Mouse (Mus musculus): ENCODE results near the gene Atg4b. TPM values are rescaled to one million over a fixed set of nuclear protein-coding genes. Genes with fewer than 3 reads are reported as not detected.
"Not testable (repeated sequence)": the region's sequence is repeated elsewhere in the genome, so short reads cannot be mapped to it uniquely, and the experiment has no call there.

Gene Atg4b
- total and polyA plus RNA-seq, 3 experiments: 6.9 to 91.0 (median 78.9) TPM

DNA sequence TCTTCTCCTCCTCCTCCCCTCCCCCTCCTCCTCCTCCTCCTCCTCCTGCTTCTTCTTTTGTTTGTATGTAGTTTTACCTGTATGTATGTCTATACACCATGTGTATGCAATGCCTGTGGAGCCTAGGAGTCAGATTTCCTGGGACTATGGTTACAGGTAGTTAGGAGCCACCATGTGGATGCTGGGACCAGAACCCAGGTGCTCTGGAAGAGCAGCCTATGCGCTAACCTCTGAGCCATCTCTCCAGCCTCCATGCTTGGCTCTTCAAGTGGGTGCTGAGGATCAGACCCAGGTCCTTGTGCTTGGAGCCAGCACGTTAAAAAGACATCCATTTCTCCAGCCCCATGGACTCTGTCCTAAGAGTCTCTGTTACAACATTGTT lies 85.2 kb downstream of the Atg4b start:
- no peak overlapping the region for H3K4me3 ChIP-seq (ENCODE audit: low read depth, low read length)
- ATAC-seq (ENCODE audit: extremely low read depth, insufficient number of reproducible peaks, low FRiP score, poor library complexity, severe bottlenecking) (no peak), DNase-seq (ENCODE audit: low spot score) (no peak)
- no peak for TF ChIP-seq CTCF (IDR thresholded peaks at IDR 0.05; ENCODE audit: low read depth, low read length)
- no peak for TF ChIP-seq GATA2 (IDR thresholded peaks at IDR 0.05; ENCODE audit: borderline replicate concordance, low read depth, low read length)
- no peak for TF ChIP-seq TAL1 (conservative IDR thresholded peaks at IDR 0.05; ENCODE audit: low read depth, low read length)
- TF ChIP-seq GATA1 (IDR thresholded peaks at IDR 0.05; ENCODE audit: borderline replicate concordance, low read length): no peak
- no peak for TF ChIP-seq POLR2AphosphoS5 (IDR thresholded peaks at IDR 0.05; ENCODE audit: insufficient replicate concordance, low read depth, low read length)
- H3K9me3 ChIP-seq (replicated peaks): no peaks in the 10 kb centered on the region
- peaks cover 46% of the 10 kb centered on the region for H3K36me3 ChIP-seq (replicated peaks)
- H3K4me1 ChIP-seq (ENCODE audit: insufficient read depth, low read depth, low read length): peaks cover 10% of the 10 kb centered on the region
- no peaks in the 10 kb centered on the region for H3K27me3 ChIP-seq (ENCODE audit: insufficient read depth, low read length)

- ATAC-seq (ENCODE audit: extremely low read depth, insufficient number of reproducible peaks, low FRiP score, poor library complexity, severe bottlenecking) (no peak), DNase-seq (ENCODE audit: low spot score) (peak; percentile 0)
- TF ChIP-seq CTCF (IDR thresholded peaks at IDR 0.05; ENCODE audit: low read depth, low read length): no peak
- no peak for TF ChIP-seq POLR2AphosphoS5 (IDR thresholded peaks at IDR 0.05; ENCODE audit: insufficient replicate concordance, low read depth, low read length)
- TF ChIP-seq GATA1 (IDR thresholded peaks at IDR 0.05; ENCODE audit: borderline replicate concordance, low read length): no peak
- no peak for TF ChIP-seq TAL1 (conservative IDR thresholded peaks at IDR 0.05; ENCODE audit: low read depth, low read length)
- TF ChIP-seq GATA2 (IDR thresholded peaks at IDR 0.05; ENCODE audit: borderline replicate concordance, low read depth, low read length): no peak
- Histone ChIP-seq H3K36me3 (replicated peaks) (peaks cover 46% of the 10 kb centered on the region), H3K4me1 (ENCODE audit: insufficient read depth, low read depth, low read length) (peaks cover 10% of the 10 kb centered on the region), H3K4me3 (ENCODE audit: low read depth, low read length) (no peak overlapping the region), H3K27me3 (ENCODE audit: insufficient read depth, low read length) (no peaks in the 10 kb centered on the region), H3K9me3 (replicated peaks) (no peaks in the 10 kb centered on the region)
Measured at GRCm38 (mm10) chr1:93837335-93837734, 86.0 kb downstream of the Atg4b start.

- H3K27me3 ChIP-seq (ENCODE audit: insufficient read depth, low read length); H3K4me1 ChIP-seq (ENCODE audit: insufficient read depth, low read depth, low read length); H3K4me3 ChIP-seq (ENCODE audit: low read depth, low read length); ATAC-seq (ENCODE audit: extremely low read depth, insufficient number of reproducible peaks, low FRiP score, poor library complexity, severe bottlenecking); DNase-seq (ENCODE audit: low spot score); H3K9me3 ChIP-seq (replicated peaks): not testable (repeated sequence)
- peaks cover 41% of the 10 kb centered on the region for H3K36me3 ChIP-seq (replicated peaks)
Measured at GRCm38 (mm10) chr1:93838569-93838968, 87.3 kb downstream of the Atg4b start.

Other genes starting within 250 kb of the Atg4b start
- gene Farp2, start 239.4 kb upstream of the Atg4b start, total RNA-seq (2014; fragmentation: Nextera tagmentation): 25.9 and 28.1 TPM in 2 replicates
- 4.9 and 5.4 TPM in 2 replicates for gene Farp2, start 239.4 kb upstream of the Atg4b start, total RNA-seq (2017)
- 1.2 and 1.6 TPM in 2 replicates for gene Farp2, start 239.4 kb upstream of the Atg4b start, polyA plus RNA-seq (2012)
- 102 and 116 TPM in 2 replicates for gene Stk25, start 92.8 kb upstream of the Atg4b start, total RNA-seq (2014; fragmentation: Nextera tagmentation)
- 64.8 and 72.8 TPM in 2 replicates for gene Stk25, start 92.8 kb upstream of the Atg4b start, total RNA-seq (2017)
- gene Stk25, start 92.8 kb upstream of the Atg4b start, polyA plus RNA-seq (2012): 19.6 and 23.4 TPM in 2 replicates
- not detected in 2 replicates for gene Bok, start 65.8 kb upstream of the Atg4b start, total RNA-seq (2014; fragmentation: Nextera tagmentation)
- 0.41 TPM in 1 of 2 replicates, not detected in the other for gene Bok, start 65.8 kb upstream of the Atg4b start, total RNA-seq (2017)
- gene Bok, start 65.8 kb upstream of the Atg4b start, polyA plus RNA-seq (2012): not detected in 2 replicates
- gene Thap4, start 3.4 kb downstream of the Atg4b start, total RNA-seq (2014; fragmentation: Nextera tagmentation): 30.3 and 39.4 TPM in 2 replicates
- gene Thap4, start 3.4 kb downstream of the Atg4b start, total RNA-seq (2017): 27.9 and 31.2 TPM in 2 replicates
- gene Thap4, start 3.4 kb downstream of the Atg4b start, polyA plus RNA-seq (2012): 60.1 and 71.1 TPM in 2 replicates
- 291 and 319 TPM in 2 replicates for gene Dtymk, start 50.4 kb downstream of the Atg4b start, total RNA-seq (2014; fragmentation: Nextera tagmentation)
- gene Dtymk, start 50.4 kb downstream of the Atg4b start, total RNA-seq (2017): 414 and 485 TPM in 2 replicates
- gene Dtymk, start 50.4 kb downstream of the Atg4b start, polyA plus RNA-seq (2012): 129 and 148 TPM in 2 replicates
- 21.4 and 43.3 TPM in 2 replicates for gene Ing5, start 52.5 kb downstream of the Atg4b start, total RNA-seq (2014; fragmentation: Nextera tagmentation)
- gene Ing5, start 52.5 kb downstream of the Atg4b start, total RNA-seq (2017): 32.0 and 41.4 TPM in 2 replicates
- 1.6 and 3.4 TPM in 2 replicates for gene Ing5, start 52.5 kb downstream of the Atg4b start, polyA plus RNA-seq (2012)
- gene D2hgdh, start 73.4 kb downstream of the Atg4b start, total RNA-seq (2014; fragmentation: Nextera tagmentation): 15.0 and 21.4 TPM in 2 replicates
- gene D2hgdh, start 73.4 kb downstream of the Atg4b start, total RNA-seq (2017): 11.8 and 14.7 TPM in 2 replicates
- 2.3 and 3.4 TPM in 2 replicates for gene D2hgdh, start 73.4 kb downstream of the Atg4b start, polyA plus RNA-seq (2012)
- gene Gal3st2, start 109.8 kb downstream of the Atg4b start, total RNA-seq (2014; fragmentation: Nextera tagmentation): not detected in 2 replicates
- gene Gal3st2, start 109.8 kb downstream of the Atg4b start, total RNA-seq (2017): not detected in 2 replicates
- gene Gal3st2, start 109.8 kb downstream of the Atg4b start, polyA plus RNA-seq (2012): not detected in 2 replicates
- 1.1 TPM in 1 of 2 replicates, not detected in the other for gene Gal3st2b, start 166.8 kb downstream of the Atg4b start, total RNA-seq (2014; fragmentation: Nextera tagmentation)
- 0.22 TPM in 1 of 2 replicates, not detected in the other for gene Gal3st2b, start 166.8 kb downstream of the Atg4b start, total RNA-seq (2017)
- not detected in 2 replicates for gene Gal3st2b, start 166.8 kb downstream of the Atg4b start, polyA plus RNA-seq (2012)
- gene Gal3st2c, start 239.0 kb downstream of the Atg4b start, total RNA-seq (2014; fragmentation: Nextera tagmentation): 0.39 TPM in 1 of 2 replicates, not detected in the other
- 0.11 and 0.12 TPM in 2 replicates for gene Gal3st2c, start 239.0 kb downstream of the Atg4b start, total RNA-seq (2017)
- gene Gal3st2c, start 239.0 kb downstream of the Atg4b start, polyA plus RNA-seq (2012): not detected in 2 replicates

All from G1E (cell line).